Mouse (Mus musculus) neural tube, embryonic 12.5 days (tissue): ENCODE data around the gene Omt2b. TPM values are rescaled to one million over a fixed set of nuclear protein-coding genes. Genes with fewer than 3 reads are reported as not detected.

Source experiments
- ATAC-seq: fragments of 200-750 bp; cut with Nextera tagmentation; 2 replicates; pipeline ENCODE4 v1.8.0; 2017; ENCODE audit warnings: low read depth, mild to moderate bottlenecking, moderate TSS enrichment, moderate library complexity; ENCODE audit not compliant: low FRiP score
- H3K27ac ChIP-seq: fragments of 300-500 bp; sonication (generic); 2 replicates; pipeline ENCODE4 v1.5.1; 2016
- H3K27me3 ChIP-seq: fragments of 300-500 bp; sonication (generic); replicated peaks from 2 replicates; pipeline ENCODE4 v1.6.1; 2016; ENCODE audit warnings: mild to moderate bottlenecking
- H3K36me3 ChIP-seq: fragments of 300-500 bp; sonication (generic); 2 replicates; pipeline ENCODE4 v1.6.1; 2016; ENCODE audit warnings: mild to moderate bottlenecking
- H3K4me1 ChIP-seq: fragments of 300-500 bp; sonication (generic); 2 replicates; pipeline ENCODE4 v1.6.1; 2016
- H3K4me2 ChIP-seq: fragments of 300-500 bp; sonication (generic); replicated peaks from 2 replicates; pipeline ENCODE4 v1.6.1; 2016; ENCODE audit warnings: mild to moderate bottlenecking
- H3K4me3 ChIP-seq: fragments of 300-500 bp; sonication (generic); 2 replicates; pipeline ENCODE4 v1.5.1; 2016
- H3K9ac ChIP-seq: fragments of 300-500 bp; sonication (generic); 2 replicates; pipeline ENCODE4 v1.6.1; 2016; ENCODE audit warnings: mild to moderate bottlenecking
- H3K9me3 ChIP-seq: fragments of 300-500 bp; sonication (generic); 2 replicates; pipeline ENCODE4 v1.6.1; 2016; ENCODE audit warnings: mild to moderate bottlenecking
- WGBS: fragments of 180-500 bp; shearing (Covaris S2); methylation state at CpG from one replicate; pipeline ENCODE4 v1.1.7; 2016; 5-methylcytosine and 5-hydroxymethylcytosine counted together
- polyA plus RNA-seq: library from polyadenylated mRNA; unstranded; fragments of >200 nt; fragmentation: Nextera tagmentation; extraction: Ambion mirVana; gene quantifications from 2 replicates; pipeline ENCODE4 v1.2.1, GENCODE M21; 2016

The Omt2b gene
- polyA plus RNA-seq, 1 experiment from 2014 or later, result not detected

DNA sequence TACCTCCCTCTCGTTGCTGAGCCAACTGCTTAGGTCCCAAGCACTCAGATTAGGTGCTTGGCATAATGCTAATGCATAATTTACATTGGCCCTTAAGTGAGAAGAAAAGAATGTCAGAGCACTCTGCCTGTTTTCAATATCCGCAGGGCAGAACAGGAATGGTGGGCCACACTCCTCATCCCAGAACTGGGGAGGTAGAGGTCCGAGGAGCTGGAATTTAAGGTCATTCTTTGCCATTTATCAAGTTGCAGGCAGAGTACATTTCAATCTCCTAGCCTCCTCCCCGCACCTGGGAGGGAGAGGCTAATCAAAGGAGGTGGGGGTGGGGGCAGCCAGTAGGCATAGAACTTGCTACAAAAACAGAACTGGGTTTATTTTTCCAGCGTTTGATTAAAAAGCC is 47.0 kb downstream of the Omt2b start:
- WGBS, result 54% methylated on average over 5 of the region's 5 CpGs
- H3K36me3 ChIP-seq, result no peaks in the 10 kb centered on the region
- no peak for ATAC-seq
- H3K27ac ChIP-seq, result no peak overlapping the region
- no peaks in the 10 kb centered on the region for H3K9me3 ChIP-seq
- 0 out of 2 replicates have a peak, but pooled peaks cover 3% of the 10 kb centered on the region for H3K27me3 ChIP-seq
- peaks cover 10% of the 10 kb centered on the region; the same call in 1 of the 2 replicates for H3K4me1 ChIP-seq
- no peak overlapping the region for H3K4me2 ChIP-seq
- H3K9ac ChIP-seq, result no peak overlapping the region
- no peak overlapping the region for H3K4me3 ChIP-seq

DNA sequence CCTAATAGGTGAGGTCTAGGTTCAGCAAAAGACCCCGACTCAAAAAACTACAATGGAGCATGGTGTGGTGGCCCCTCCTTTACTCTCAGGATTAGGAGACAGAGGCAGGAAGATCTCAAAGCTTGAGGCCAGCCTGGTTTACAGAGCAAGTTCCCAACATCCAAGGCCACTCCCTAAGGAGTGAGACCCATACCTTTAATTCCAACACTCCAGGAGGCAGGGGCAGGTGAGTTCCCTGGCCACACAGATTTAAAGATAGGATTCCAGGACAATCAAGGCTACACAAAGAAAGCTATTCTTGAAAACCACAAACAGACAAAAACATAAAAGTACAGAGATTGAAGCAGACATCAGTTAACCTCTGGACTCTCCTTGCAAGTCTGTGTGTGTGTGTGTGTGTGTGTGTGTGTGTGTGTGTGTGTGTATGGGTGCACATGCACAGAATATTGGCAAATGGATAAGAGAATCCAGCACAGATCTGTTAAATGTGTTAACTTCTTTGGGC is 47.5 kb downstream of the Omt2b start:
- Histone ChIP-seq H3K27ac (no peak overlapping the region), H3K9ac (no peak overlapping the region), H3K4me3 (no peak overlapping the region), H3K9me3 (no peaks in the 10 kb centered on the region), H3K4me2 (no peak overlapping the region), H3K4me1 (peaks cover 10% of the 10 kb centered on the region; the same call in 1 of the 2 replicates), H3K36me3 (no peaks in the 10 kb centered on the region), H3K27me3 (0 out of 2 replicates have a peak, but pooled peaks cover 6% of the 10 kb centered on the region)
- WGBS, result 68% methylated on average over 1 of the region's 1 CpGs
- ATAC-seq, result no peak

DNA sequence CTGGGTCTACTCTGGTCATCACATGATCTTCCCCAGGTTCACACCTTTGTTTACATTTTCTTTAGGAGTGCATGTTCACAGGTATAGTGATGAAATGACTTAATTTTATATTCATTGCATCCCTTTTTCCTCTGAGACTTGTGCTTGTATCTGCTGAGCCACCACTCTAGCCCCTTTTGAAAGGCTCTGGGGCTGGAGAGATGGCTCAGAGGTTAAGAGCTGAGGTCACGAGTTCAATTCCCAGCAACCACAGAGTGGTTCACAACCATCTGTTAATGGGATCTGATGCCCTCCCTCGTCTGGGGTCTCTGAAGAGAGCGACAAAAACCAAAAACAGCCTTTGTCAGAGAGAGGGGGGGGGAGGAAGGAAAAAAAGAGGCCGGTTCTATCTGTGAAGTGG is 48.1 kb downstream of the Omt2b start:
- ATAC-seq, result no peak
- no peak overlapping the region for H3K4me2 ChIP-seq
- H3K4me1 ChIP-seq, result peaks cover 10% of the 10 kb centered on the region; the same call in 1 of the 2 replicates
- WGBS, result 76% methylated on average over 4 of the region's 4 CpGs
- H3K9ac ChIP-seq, result no peak overlapping the region
- H3K36me3 ChIP-seq, result no peaks in the 10 kb centered on the region
- no peaks in the 10 kb centered on the region for H3K9me3 ChIP-seq
- H3K4me3 ChIP-seq, result no peak overlapping the region
- H3K27me3 ChIP-seq, result 0 out of 2 replicates have a peak, but pooled peaks cover 6% of the 10 kb centered on the region
- H3K27ac ChIP-seq, result no peak overlapping the region

DNA sequence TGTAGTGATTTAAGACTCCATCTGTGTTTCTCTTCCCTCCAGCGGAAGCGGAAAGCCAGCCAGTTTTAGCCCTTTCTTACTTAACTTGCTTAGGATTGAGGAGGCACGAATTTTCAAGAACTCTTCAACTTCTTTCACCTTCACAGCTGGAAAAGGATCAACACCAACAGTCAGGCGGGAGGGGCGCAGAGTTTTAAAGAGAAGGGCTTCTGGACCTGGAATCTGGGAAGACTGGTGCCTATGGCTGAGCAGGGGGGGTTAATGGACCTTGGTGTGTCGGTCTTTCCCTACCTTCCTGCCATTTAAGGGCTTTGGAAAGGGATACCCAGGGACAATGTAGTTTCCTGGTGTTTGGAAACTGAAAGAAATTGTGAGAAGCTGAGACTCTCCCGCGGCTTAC is 50.2 kb downstream of the Omt2b start:
- Histone ChIP-seq H3K4me3 (no peak overlapping the region), H3K4me1 (peaks cover 10% of the 10 kb centered on the region; the same call in 1 of the 2 replicates), H3K36me3 (no peaks in the 10 kb centered on the region), H3K27ac (no peak overlapping the region), H3K9ac (no peak overlapping the region), H3K4me2 (peak overlapping the region; percentile 70), H3K27me3 (0 out of 2 replicates have a peak, but pooled peaks cover 6% of the 10 kb centered on the region), H3K9me3 (no peaks in the 10 kb centered on the region)
- WGBS, result 35% methylated on average over 8 of the region's 8 CpGs
- peak; percentile 31; the same call in 1 of the 2 replicates for ATAC-seq

DNA sequence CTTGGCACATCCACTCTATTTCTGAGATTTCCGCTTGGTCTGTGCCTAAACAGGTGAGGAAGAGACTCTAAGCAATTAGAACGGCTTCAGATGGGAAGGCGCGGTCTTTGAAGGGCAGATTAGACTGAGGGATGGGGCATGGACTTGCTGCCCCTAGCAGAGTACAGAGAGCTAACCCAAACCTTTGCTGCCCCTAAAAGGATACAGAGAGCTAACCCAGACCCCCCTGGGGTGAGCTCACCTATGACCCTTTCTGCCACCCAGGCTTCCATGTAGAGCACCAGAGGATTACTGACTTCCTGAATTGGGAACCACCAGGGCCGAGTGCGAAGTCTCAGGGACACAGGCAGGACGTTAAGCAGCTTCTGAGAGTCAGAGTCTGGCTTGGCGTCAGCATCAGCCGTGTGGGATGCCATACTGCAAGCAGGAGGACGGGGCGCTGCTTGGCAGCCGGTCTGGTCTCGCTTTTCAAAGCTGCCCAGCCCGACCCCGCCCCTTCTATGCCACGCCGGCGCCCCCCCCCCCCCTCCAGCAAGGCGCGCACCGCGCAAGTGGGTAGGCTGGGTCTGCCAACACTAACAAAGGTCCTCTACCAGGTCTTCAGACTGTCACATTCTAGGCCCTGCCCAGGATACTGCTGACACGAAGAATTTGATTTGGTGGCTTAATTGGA is 50.9 kb downstream of the Omt2b start, which contains the start of gene Ooep:
TSS of gene Ooep (minus strand) at position 613 of the 673 bp plus-strand sequence.
- Histone ChIP-seq H3K36me3 (no peaks in the 10 kb centered on the region), H3K4me2 (peak within 1 kb of the TSS; percentile 70), H3K9ac (peak within 1 kb of the TSS; percentile 44; the same call in 1 of the 2 replicates), H3K9me3 (no peaks in the 10 kb centered on the region), H3K4me1 (peaks cover 10% of the 10 kb centered on the region; the same call in 1 of the 2 replicates), H3K27ac (no peak within 1 kb of the TSS), H3K4me3 (peak within 1 kb of the TSS; percentile 29), H3K27me3 (0 out of 2 replicates have a peak, but pooled peaks cover 6% of the 10 kb centered on the region)
- WGBS, result 7% methylated on average over 22 of the region's 23 CpGs
- peak; percentile 92 for ATAC-seq

Other genes with a start within 250 kb of the Omt2b start
- 48.0 and 53.4 TPM in 2 replicates for gene Fbxo9, start 218.5 kb upstream of the Omt2b start, polyA plus RNA-seq
- 37.2 and 39.7 TPM in 2 replicates for gene Ick, start 218.4 kb upstream of the Omt2b start, polyA plus RNA-seq
- gene Gsta4, start 144.8 kb upstream of the Omt2b start, polyA plus RNA-seq, result 40.2 and 40.3 TPM in 2 replicates
- not detected in 2 replicates for gene Gsta1, start 96.9 kb upstream of the Omt2b start, polyA plus RNA-seq
- gene Gm3776, start 70.5 kb upstream of the Omt2b start, polyA plus RNA-seq, result not detected in 2 replicates
- gene Gm10639, start 37.7 kb upstream of the Omt2b start, polyA plus RNA-seq, result not detected in 2 replicates
- gene Omt2a, start 12.8 kb upstream of the Omt2b start, polyA plus RNA-seq, result not detected in 2 replicates
- not detected in 2 replicates for gene Gsta2, start 28.2 kb downstream of the Omt2b start, polyA plus RNA-seq
- 0.70 TPM in 1 of 2 replicates, not detected in the other for gene Dppa5a, start 40.6 kb downstream of the Omt2b start, polyA plus RNA-seq
- 2.1 and 2.3 TPM in 2 replicates for gene Ooep, start 51.1 kb downstream of the Omt2b start, polyA plus RNA-seq
- 0.32 and 0.39 TPM in 2 replicates for gene Ddx43, start 68.2 kb downstream of the Omt2b start, polyA plus RNA-seq
- 0.73 and 1.3 TPM in 2 replicates for gene Cgas, start 115.6 kb downstream of the Omt2b start, polyA plus RNA-seq
- gene Mto1, start 120.6 kb downstream of the Omt2b start, polyA plus RNA-seq, result 25.6 and 26.5 TPM in 2 replicates
- gene Gm17324, start 121.2 kb downstream of the Omt2b start, polyA plus RNA-seq, result 0.78 and 1.2 TPM in 2 replicates
- gene Eef1a1, start 161.6 kb downstream of the Omt2b start, polyA plus RNA-seq, result 3,212 and 3,225 TPM in 2 replicates